Mouse (Mus musculus): ENCODE measurements around the gene Tceal5.
"Not testable (repeated sequence)": the region's sequence is repeated elsewhere in the genome, so short reads cannot be mapped to it uniquely, and the experiment has no call there.

The Tceal5 gene

DNA sequence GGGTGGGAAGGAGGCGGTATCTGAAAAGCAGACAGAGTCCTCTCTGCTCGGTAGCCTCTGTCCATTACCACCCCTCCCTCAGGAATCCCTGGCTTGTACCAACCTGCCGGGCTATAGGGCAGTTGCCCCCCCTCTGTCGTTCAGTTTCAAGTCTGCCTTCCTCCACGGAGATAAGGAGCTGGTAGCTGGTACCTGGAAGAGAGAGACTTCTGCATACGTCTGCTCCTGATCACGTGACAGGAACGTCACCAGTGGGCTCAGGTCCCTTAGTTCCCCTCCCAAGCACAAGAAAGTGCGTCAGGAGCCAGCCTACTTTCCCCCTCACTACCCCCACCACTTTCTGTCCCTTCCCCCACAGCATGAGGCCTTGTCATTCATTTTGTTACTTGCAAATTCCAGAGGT lies at the start of gene Tceal5:
Gene Tceal5 (minus strand): TSS at position 213 of the 403 bp plus-strand sequence.
- peak in 1 of 2 experiments; percentile 5 for DNase-seq

DNA sequence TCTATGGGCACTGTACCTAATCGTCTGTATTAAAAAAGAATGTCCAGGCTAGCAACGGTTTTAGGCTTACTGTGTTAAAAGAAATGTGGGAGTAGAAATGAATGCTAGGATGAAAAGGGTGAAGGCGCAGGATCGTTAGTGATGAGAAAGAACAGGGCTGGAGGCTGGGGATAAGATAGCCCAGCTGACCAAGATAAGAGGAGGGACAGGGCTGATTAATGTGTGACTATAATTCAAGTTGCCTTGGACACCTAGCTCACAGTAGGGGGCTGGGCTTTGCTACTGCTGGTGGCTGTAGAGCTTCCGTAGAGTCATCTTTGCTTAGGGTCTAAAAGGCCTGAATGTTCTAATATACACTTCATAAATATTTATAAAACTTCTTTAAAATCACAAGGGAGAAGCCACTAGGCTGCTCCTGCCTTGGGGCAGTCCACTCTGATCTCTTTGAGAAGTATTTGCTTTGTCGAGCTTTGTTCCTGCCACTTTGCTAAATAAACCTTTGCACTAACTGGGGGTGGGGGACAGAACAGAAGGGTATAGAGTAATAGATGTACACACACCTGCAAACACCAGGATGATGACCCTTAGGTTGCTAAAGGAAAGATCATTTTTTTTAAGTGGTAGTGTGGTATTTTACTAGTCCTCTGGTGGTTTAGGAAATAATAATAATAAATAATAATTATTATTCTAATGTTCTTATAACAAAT lies 48.5 kb upstream of the Tceal5 start:
- DNase-seq, result no peak

DNA sequence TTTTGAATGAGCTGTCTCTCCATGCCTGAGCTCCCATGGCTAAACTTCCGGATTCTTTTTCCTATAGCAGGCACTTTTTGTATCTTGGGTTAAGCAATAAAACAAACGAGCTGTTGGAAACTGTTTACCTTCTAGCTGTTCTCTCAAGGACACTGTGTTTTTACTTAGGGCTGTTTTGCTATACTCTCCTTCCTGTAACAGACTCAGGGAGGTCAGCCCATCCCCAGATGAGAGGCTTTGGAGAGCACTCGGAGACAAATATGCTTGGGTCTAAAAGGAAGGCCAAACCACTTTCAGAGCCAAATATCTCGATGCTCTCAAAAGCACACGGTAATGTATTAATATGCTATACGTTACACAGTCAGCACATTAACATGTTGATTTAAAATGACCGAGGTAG lies 46.0 kb upstream of the Tceal5 start:
- peak; percentile 24 to 48 for DNase-seq

DNA sequence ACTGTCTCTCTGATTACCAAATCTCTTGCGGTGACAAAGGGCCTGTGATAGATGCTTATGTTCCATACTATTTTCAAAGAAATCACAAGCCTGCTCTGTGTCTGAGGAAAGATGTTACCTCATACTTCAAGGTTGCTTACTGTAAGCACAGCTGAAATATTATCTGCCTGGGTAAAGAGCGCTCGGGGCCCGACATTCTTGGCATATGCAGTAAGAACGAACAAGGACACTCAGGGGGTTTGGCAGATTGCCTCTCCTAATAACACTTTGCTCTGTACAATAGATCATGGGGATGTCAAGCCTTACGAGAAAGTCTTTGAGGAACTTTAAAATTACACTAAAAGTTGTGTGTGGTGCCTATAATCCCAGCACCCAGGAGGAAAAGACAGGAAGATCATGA lies 45.1 kb upstream of the Tceal5 start:
- peak; percentile 28 to 60 for DNase-seq

DNA sequence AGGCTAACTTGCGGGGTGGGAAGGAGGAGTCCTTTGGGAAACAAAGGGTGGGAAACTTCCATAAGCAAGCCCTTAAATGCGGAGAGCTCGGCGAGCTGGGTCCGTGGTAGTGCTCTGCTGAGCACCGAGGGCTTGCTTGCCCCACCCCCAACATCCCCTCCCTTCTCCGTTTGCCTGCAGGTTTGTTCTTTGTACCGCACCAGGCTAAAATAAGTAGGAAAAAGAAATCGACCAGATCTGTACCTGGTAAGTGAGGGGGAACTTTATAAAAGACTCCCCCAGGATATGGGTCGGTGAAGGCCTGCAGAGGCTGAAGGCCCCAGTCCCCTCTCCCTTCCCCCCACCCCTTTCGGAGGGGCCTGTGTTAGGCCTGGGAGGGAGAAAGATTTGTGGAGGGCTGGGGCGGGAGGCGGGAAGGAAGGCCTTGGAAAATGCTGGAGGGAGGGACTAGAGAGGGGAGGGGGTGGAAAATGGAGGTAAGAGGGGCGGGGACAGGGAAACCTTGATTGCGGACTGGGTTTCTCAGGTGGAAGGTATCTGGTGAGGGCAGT lies 41.9 kb upstream of the Tceal5 start:
- DNase-seq, result peak; percentile 8 to 33

GRCm38 (mm10) chrX:136244574-136245229 lies 41.0 kb upstream of the Tceal5 start, which contains the start of gene Tceal9:
Tceal9 (plus strand) TSS chrX:136245079.
- peak; percentile 79 to 85 for DNase-seq

GRCm38 (mm10) chrX:136243181-136243580 lies 39.5 kb upstream of the Tceal5 start:
- DNase-seq, result no peak

- peak in 1 of 2 experiments; percentile 17 for DNase-seq
Measured at GRCm38 (mm10) chrX:136238118-136238517, 34.4 kb upstream of the Tceal5 start.

DNA sequence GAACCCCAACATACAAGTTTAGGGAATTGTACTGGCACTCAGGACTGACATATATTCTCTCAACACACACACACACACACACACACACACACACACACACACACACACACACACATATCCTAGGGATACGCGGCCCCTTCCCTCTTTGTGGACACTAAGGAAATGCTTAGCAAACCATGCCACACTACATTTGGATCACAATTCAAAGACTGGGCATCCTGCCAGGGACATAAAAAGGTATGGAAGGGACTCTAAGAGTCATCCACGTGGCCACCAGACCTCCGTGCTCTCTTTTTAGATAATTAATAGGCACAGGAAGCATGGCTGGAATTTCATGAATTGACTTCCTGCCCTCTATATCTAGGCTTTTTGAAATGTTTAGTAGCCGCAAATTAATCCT lies 24.1 kb upstream of the Tceal5 start:
- DNase-seq, result no peak

DNA sequence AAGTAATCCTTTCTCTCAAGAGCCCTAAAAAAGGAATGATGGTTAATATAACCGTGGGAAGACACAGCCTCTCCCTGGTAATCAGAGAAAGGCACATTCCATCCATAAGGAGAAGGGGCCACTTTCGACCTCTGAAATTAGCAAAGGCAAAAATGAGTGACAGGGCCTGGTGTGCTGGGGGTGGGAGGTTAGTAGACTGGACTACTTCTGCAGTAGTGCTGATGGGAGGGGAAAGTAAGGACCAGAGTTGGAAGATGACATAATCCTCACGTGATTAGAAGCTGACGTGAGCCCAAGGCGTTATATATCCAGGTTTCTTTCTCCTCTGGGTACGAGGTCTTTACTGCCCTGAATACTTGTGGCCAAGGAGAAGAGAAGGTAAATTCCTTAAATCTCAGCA lies 20.0 kb upstream of the Tceal5 start:
- no peak for DNase-seq

DNA sequence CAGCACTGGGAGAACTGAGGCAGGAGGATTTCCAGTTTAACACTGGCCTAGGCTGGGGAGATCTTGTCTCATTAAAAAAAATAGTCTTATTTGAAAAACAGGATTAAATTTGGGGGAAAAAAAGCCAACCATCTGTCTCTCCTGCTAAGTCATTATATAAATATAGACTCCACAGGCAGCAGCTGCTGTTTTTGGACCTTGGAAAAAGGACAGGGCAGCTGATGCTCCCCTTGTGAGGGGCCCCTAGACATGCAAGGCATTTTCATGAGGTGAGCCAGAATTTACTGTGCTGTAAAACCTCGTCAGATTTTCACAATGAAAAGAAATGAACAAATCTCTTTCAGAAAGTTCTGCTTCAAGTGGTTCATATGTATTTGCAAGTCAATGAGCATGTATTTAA lies 12.6 kb upstream of the Tceal5 start:
- DNase-seq, result no peak

GRCm38 (mm10) chrX:136214729-136215677 lies 11.3 kb upstream of the Tceal5 start, which contains the start of the genes Tceal7 and Bex1:
Tceal7 (plus strand) TSS chrX:136214779.
Bex1 (minus strand) TSS chrX:136215513.
- not testable (repeated sequence) for DNase-seq

GRCm38 (mm10) chrX:136213396-136213795 lies 9.7 kb upstream of the Tceal5 start:
- DNase-seq, result no peak

GRCm38 (mm10) chrX:136204406-136204805 lies 730 bp upstream of the Tceal5 start:
- DNase-seq, result no peak

- no peak for DNase-seq
Measured at GRCm38 (mm10) chrX:136203257-136203656, 419 bp downstream of the Tceal5 start.

DNA sequence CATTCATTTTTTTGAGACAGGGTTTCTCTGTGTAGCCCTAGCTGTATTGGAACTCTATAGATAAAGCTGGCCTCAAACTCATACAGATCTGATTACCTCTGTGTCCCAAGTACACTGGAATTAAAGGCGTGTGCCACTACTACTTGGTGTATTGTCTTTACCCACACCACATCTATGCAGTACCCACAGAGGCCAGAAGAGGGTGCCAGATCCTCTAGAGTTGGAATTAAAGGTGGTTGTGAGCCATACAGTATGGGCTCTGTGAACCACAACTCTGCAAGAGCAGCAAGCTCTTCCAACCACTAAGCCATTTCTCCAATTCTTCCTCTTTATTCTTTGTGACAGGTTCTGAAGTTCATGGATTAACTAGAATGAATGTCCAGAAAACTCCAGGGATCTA lies 6.8 kb downstream of the Tceal5 start:
- peak; percentile 3 to 24 for DNase-seq

GRCm38 (mm10) chrX:136195193-136195944 lies 8.3 kb downstream of the Tceal5 start:
- no peak for DNase-seq

DNA sequence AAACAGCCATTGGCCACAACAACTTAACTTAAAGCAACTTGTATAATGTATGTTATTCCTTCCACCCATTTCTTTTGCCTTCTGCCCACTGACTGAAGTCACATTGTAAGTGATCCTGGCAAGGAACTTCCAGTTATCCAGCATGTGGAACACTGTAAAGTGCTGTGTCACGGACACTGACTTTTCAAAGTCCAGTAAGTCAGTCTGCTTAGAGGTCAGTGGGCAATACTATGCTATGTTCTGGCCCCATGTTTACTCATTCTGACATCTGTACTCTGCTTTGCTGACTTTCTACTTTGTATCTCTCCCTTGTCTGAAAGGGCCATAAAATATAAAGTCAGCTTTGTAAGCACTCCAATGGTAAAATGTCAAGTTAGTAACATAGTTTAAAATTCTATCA lies 20.6 kb downstream of the Tceal5 start:
- DNase-seq, result no peak

DNA sequence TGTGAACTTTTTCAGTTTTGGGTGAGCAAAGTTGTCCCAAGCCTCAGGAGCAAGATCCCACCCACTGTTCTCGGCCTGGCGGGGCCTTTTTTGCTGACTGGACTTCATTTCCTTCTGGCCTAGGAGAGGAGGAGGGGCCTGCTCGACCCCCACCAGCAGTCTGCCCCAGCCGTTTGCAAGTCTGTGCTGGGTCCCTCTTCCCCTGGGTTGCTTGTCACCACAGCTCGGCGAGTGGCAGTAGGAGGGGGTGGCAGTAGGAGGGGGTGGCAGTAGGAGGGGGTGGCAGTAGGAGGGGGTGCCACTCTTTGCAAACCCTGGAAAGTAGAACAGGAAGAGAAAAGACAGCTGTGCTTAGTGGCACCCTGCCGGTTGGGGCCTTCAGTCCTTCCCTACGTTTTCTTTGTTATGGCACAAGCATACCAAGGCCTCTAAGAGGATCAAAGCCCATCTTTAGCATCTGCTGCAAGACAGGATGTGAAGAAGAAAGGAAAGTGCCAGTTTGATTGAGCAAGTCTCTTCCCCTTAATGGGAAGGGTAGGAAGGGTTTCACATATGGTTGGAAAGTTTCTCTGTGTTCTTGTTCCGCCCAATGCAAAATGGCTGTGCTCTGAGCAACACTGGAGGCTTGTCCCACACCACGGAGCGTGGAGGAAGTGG lies 22.7 kb downstream of the Tceal5 start:
- DNase-seq, result no peak

GRCm38 (mm10) chrX:136172786-136173185 lies 30.9 kb downstream of the Tceal5 start:
- no peak for DNase-seq

- peak; percentile 84 to 86 for DNase-seq
Measured at GRCm38 (mm10) chrX:136172118-136172551, 31.5 kb downstream of the Tceal5 start, which contains the start of gene Tceal8. Tceal8 (minus strand) TSS chrX:136172342.

Measured in lung, adult 18-20 months (tissue).